Mouse (Mus musculus): Measurements from ENCODE around the gene Pdgfa.

Pdgfa gene

DNA sequence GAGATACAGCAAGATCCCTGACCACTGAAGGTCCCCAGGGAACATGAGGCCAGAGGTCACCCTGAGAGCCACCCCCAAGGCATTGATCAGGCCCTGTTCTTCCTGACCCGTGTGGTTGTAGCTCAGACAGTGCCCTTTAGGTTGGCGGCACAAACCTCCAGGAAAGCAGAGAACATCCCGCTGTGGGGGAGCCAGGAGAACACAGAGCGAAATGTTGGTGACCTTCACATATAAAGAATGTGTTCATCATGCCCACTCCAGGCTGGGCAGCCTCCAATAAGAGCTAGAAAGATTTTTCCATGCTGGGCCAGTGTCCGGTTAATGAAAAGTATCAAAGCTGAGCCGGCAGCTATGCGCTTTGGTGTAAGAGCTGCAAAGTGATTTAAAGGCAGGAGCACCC, 43.2 kb downstream of the Pdgfa start:
- DNase-seq (ENCODE audit: low spot score in 2 of 2) = no peak

DNA sequence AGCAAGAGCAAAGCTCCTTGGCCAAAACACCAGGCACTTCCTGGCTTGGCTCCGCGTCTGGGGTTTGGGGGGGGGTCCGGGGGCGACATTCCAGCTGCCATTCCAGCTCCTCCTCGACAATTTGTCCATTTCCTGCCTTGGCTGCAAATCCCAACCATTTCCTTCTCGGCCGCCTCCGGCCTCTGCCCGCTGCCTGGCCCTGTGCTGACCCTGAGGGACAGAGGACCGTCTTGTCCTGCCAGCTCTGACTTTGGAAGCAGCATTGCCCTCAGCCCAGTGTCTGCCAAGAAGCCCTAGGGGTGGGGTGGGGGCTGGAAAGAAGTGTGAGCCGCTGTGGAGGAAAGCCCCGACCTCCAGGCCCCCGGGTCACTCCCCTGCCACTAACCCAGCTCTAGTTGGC, 44.2 kb downstream of the Pdgfa start:
- DNase-seq (ENCODE audit: low spot score in 2 of 2) = no peak

GRCm38 (mm10) chr5:138951305-138951704, 45.9 kb downstream of the Pdgfa start:
- DNase-seq (ENCODE audit: low spot score in 2 of 2) = no peak

DNA sequence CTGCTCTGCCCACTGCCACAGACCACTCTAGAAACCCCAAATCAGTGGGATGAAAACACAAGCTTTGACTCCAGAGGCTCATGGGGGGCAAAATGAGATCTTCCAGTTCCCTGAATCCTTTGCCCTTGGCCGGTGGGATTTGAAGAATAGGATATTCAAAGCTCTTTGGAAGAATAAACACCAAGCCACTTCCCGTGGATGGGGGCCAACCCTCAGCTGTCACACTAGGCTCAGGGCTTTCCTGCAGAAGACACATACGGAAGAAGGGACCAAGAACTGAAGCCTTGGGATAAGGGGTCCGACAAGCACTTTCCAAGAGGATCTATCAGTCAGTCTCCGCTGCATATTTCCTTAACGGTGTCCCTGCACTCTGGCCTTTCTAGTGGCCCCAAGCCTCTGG, 48.0 kb downstream of the Pdgfa start:
- no peak for DNase-seq (ENCODE audit: low spot score in 2 of 2)

GRCm38 (mm10) chr5:138948031-138948980, 48.9 kb downstream of the Pdgfa start:
- no peak for DNase-seq (ENCODE audit: low spot score in 2 of 2)

GRCm38 (mm10) chr5:138947487-138947886, 49.7 kb downstream of the Pdgfa start:
- DNase-seq (ENCODE audit: low spot score in 2 of 2) = no peak

DNA sequence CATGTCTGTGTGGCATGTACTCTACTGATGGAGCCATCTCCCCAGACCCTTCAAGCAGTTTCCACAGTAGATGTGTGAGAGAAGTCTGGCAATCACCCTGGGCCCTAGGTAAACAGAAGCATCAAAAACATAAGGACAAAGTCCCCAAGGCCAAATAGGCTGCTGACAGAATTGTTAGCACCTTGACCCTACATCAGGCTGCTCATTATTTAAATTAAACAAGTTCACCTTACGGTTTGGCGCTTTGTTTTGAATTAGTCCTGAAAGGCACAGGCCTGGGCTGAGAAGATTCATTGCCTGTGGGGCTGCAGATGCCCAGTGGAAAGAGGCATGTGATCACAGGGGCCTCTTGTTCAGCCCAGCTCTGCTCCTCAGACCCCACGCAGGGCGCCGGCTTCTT, 50.2 kb downstream of the Pdgfa start:
- DNase-seq (ENCODE audit: low spot score in 2 of 2) = no peak

DNA sequence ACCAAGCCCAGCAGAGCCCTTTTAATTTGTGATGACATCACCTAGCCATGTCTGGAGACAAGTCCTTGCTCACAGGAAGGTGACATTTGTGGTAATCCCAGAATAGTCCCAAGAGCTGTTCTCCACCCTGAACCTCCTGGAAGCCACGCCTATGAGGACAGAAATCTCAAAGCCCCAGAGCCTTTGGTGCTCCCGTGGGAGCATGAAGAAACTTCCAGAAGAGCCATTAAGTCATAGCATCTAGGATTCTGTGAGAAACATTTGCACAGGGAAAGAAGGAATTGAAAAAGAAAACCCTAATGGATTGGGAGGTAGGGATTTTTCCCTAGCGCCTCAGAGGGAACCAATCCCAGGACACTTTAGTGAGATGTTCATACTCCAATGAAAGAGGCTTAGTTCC, 52.2 kb downstream of the Pdgfa start:
- DNase-seq (ENCODE audit: low spot score in 2 of 2) = no peak

- DNase-seq (ENCODE audit: low spot score in 2 of 2) = no peak
Observed at GRCm38 (mm10) chr5:138944551-138944950, 52.6 kb downstream of the Pdgfa start.

DNA sequence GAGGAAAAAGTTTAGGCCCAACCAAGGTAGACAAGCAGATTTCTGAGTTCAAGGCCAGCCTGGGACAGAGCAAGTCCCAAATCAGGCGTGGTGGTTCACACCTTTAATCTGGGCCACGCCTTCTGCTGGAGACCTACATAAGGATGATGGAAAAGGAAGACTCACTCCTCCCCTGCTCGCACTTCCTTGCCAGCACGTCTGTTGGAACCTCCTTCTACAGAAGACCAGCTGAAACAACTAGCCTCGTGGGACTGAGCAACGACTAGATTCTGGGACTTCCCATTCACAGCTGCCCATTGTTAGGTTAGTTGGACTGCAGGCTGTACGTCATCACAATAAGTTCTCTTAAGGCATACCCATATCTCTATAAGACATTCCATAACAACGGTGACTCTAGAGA, 55.3 kb downstream of the Pdgfa start:
- no peak for DNase-seq (ENCODE audit: low spot score in 2 of 2)

- DNase-seq (ENCODE audit: low spot score in 2 of 2) = no peak
Observed at GRCm38 (mm10) chr5:138940576-138940975, 56.6 kb downstream of the Pdgfa start.

DNA sequence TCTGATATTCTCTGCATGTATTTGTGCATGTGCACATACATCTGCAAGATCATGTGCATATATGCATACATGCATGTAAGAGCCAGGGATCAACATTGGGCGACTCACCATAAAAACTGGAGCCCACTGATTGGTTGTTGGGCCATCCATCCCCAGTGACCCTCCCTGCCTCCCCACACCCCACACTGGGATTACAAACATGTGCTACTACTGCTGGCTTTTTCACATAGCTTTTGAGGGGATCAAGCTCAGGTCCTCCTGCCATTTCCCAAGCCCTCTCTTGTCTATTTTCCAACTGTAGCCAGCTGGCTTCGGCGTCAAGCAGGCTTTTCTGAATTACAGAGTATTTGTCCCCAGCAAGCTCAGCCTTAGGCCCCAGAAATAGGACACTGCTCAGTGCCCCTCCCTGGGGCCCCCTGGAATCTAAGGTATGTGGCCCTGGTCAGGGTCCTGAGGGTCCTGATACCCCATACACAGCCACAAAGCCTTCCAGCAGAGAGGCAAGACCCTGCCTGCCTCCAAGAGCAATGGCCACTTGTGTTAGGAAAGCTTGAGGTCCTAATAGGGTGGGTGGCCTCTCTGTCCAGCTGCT, 58.5 kb downstream of the Pdgfa start:
- no peak for DNase-seq (ENCODE audit: low spot score in 2 of 2)

DNA sequence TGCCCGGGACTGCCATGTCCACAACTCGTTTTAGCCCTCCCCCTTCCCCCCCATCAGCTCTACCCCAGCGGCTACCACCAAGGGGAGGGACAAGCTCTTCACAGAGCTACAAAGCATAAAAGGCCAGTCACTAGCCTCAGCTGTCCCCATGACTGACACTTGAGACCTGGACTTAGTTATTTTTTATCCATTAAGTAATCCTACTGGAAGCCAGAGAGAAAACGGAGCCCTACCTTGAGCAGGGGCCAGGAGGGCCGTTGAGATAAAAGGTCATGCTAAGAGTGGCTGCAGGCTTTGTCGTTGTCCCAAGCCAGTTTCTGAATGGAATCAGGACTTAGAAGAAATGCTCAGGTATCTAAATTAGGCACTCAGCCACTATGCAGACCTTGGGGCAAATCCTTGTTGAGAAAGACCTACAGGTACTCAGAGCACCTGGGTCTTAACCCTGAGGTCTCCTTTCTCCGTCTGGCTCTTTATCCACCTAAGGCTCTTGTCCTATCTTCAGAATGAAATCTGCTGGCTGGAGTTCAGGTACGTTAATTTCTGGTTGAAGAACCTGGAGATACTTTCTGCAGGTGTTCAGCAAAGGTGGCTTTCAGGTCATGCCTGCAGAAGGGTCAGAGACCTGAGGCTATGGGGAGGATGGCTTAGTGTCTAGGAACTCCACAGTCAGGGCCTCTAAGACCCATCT, 60.6 kb downstream of the Pdgfa start:
- no peak for DNase-seq (ENCODE audit: low spot score in 2 of 2)

DNA sequence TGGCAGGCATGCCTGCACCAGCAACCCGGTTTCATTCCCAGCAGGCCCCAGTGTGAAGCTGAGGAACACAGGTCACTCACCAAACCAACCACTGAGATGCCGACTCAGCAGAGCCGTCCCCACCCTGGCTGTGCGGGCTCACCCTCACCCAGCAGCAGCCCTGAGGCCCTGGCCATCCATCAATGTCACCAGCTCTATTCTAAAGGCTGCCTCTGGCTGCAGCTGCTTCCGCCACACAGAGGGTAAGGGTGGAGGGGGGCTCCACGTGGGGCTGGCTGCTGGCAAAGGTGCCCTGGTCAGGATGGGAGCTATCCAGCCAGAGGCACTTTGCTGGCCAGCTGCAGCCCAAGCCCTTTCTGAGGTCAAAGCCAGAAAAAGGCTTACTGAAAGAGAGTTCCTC, 62.6 kb downstream of the Pdgfa start:
- no peak for DNase-seq (ENCODE audit: low spot score in 2 of 2)

GRCm38 (mm10) chr5:138932460-138933432, 64.4 kb downstream of the Pdgfa start:
- DNase-seq (ENCODE audit: low spot score in 2 of 2) = no peak

DNA sequence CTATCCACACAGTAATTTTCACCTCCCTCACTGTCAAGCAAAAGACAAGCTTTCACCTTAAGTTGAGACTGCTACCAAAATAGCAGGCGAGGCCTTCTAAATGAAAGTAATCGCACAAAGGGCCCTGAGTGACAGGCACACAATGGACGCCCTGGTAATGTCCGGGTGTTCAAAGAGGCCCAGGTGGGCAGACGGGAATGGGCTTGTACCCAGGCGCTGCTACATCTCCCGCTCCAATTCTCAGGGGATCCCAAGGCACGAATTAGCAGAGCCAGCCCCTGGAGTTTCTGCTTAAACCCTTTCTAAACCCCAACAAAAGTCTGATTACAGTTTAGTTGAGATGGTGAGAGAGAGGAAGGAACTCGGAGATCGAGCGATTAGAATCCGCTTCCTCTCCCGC, 65.3 kb downstream of the Pdgfa start:
- no peak for DNase-seq (ENCODE audit: low spot score in 2 of 2)

GRCm38 (mm10) chr5:138929879-138930507, 67.2 kb downstream of the Pdgfa start:
- no peak for DNase-seq (ENCODE audit: low spot score in 2 of 2)
